Mouse (Mus musculus) v-Abl transformed pro-B cells (cell line): ENCODE results near the gene Clcnka.

Experiments used
- in situ Hi-C, 2 experiments: fragments of 400-800 bp; cut with MboI; formaldehyde crosslinking; loops; one replicate each; pipeline ENCODE4 v1.15.1; 2025; ENCODE audit not compliant: unreplicated experiment in 2 of 2

The Clcnka gene

DNA sequence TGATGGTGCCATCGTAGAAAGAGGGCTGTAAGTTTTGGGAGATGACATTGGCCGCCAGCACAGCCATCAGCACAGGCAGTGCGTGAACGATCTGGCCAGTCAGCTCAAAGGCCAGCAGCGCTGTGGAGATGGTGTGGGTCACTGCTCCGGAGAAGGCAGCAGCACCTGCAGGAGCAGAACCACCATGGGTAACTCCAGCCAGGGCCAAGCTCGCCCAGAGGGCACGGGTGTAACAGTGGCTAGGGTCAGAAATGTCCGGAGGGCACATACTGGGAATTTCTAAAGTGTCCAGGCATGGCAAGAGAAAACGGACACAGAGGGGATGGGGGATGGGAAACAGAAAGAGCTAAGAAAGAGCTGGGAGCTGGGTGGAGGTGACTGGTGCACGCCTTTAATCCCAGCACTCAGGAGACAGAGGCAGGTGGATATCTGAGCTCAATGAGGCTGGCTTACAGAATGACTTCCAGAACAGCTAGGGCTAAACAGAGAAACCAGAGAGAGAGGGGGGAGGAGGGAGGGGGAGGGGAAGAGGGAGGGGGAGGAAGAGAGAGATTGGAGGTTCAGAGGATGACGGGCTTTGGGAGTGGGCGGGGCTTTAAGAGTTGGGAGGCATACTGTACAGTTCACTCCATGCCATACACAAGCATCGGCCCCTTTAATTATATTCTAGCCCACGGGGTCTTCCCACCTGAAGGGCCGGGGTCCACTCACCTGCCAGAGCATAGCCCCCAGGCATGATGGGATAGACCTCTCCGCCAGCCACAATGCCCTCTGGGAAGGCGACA lies 9.0 kb downstream of the Clcnka start:
- in situ Hi-C loops = loop anchor here in 1 of 2 experiments (25.0 kb wide), 1 partner anchor 748 kb away; no protein-coding TSS in a partner anchor

DNA sequence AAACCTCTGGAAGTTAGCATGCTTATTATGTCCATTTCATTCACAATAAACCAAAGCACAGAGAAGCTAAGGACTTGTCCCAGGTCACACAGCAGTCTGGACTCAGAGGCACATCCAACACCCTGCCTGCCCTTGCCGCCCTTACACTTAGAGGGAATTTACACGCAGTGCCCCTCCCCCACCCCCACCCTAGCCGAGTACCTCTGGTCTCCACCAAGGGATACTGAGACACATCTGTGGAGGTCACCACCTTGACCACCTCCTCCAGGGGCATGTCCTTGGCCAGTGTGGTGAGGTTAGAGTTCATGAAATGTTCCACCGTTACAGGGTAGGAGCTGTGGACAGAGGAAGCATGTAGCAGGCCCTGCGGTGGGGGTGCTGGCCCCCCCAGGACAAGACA lies 10.6 kb downstream of the Clcnka start:
- in situ Hi-C loops = loop anchor here in 1 of 2 experiments (25.0 kb wide), 1 partner anchor 749 kb away; no protein-coding TSS in a partner anchor

DNA sequence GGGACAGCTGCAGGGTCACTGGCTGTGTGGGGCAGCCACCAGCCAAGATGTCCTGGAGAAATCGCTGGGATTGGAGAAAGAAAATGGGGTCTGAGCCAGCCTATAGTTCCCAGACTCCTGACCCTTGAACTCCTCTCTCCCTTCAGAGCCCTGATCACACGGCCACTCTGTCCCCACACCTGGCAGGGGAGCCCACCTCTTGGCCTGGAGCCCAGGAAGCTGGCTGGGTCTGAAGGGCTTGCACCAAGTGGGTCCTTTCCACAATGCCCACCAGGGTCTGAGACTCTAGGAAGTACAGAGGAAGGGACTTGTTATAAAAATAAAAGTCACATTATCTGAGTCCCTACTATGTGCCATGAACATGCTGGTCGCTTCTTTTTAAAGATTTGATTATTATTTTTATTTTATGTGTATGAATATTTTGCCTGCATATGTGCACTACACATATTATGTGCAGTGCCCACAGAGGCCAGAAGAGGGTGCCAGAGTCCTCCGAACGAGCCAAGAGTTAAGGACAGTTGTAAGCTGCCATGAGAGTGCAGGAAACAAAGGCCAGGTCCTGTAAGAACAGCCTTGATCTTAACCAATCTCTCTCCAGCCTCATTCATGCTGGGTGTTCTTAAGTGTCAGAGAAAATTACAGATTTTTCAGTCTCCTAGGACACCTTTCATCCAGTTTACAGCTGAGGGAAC lies 11.3 kb downstream of the Clcnka start:
- in situ Hi-C loops = loop anchor here in 1 of 2 experiments (25.0 kb wide), 1 partner anchor 750 kb away; no protein-coding TSS in a partner anchor

DNA sequence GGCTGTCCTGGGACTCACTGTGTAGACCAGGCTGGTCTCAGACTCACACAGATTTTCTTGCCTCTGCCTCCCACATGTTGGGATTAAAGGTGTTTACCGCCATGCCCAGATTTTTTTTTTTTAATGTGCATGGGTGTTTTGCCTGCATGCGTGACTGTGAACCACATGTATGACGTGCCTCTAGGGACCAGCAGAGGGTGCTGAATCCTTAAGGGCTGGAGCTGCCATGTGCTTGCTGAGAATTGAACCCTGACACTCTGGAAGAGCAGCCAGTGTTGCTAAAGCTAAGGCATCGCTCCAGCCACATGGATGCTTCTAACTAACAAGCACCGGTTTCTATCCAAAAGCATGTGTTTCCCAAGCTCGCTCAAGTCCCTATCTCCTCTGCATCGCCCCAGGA lies 12.4 kb downstream of the Clcnka start:
- in situ Hi-C loops = loop anchor here in 1 of 2 experiments (25.0 kb wide), 1 partner anchor 751 kb away; no protein-coding TSS in a partner anchor

DNA sequence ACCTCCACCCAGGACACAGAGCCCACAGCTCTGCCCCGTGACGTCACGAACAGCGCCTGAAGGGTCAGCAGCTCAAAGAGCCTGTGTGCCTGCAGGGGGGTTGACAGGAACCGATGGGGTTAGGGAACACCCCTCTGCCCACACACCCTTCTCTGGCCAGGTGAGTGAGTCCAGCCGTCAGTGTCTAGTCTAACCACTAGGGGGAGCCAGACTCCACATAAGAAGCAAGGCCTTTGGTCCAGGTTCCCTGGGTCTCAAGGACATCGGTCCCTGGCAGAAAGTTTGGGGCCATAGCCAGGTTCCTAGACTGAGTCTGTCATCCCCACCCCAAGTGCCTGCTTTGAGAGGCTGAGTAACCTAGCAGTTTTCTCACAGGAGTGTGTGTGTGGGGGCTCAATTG lies 13.2 kb downstream of the Clcnka start:
- in situ Hi-C loops = loop anchor here in 1 of 2 experiments (25.0 kb wide), 1 partner anchor 752 kb away; no protein-coding TSS in a partner anchor

DNA sequence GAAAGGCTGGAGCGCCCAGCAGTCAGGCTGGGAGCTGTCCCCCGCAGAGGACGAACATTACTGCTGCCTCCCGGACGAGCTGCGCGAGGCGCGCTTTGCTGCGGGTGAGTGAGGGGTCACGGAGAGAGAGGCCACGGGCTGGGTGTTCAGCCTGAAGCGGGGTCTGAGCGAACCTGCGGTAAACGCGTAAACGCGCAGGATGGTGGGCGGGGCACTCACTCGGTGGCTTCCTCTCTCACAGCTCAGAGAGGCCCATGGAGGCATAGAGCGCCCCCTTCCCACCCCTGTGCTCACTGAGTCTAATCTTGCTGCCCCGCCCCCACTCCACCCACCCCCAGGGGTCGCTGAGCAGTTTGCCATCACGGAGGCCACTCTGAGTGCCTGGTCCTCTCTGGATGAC lies 16.1 kb downstream of the Clcnka start:
- in situ Hi-C loops = loop anchor here in 1 of 2 experiments (25.0 kb wide), 1 partner anchor 755 kb away; no protein-coding TSS in a partner anchor

DNA sequence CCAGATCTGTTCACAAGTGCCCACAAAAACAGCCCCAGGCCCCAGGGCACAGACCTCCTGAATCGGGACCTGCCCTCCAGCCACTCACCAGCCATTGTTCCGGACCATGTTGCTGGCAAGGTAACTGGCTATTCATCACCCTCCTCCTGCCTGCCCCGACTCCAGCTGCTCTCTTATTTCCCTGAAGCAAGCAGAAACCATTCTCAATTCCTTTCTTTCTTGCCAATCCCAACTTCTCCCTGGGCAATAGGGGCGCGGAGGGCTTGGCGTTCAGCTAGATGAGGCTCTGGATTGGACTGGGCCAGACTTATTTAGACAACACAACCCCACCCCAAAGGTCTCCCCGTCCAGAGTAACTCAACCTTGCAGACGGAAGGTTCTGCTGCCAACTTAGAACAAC lies 18.9 kb downstream of the Clcnka start:
- in situ Hi-C loops = loop anchor here in 1 of 2 experiments (25.0 kb wide), 1 partner anchor 758 kb away; no protein-coding TSS in a partner anchor

DNA sequence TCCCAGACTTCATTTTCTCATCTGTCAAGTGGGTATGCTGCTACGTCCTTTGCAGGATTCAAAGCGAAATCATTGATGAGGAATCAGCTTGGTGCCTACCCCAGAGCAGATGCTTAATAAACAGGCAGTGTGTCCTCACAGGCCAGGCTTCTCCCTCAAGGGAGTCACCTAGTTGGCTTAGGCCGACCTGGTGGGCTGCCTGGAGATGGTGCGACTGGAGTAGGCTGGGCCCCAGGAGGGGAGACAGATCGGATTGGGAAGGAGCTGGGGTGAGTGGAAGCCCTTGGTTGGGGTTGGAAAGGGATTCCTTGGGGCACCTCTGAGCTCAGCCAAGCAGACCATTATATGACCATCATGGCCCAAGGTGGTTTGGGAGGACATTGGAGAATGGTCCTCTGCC lies 26.1 kb downstream of the Clcnka start:
- in situ Hi-C loops = no loop called here

DNA sequence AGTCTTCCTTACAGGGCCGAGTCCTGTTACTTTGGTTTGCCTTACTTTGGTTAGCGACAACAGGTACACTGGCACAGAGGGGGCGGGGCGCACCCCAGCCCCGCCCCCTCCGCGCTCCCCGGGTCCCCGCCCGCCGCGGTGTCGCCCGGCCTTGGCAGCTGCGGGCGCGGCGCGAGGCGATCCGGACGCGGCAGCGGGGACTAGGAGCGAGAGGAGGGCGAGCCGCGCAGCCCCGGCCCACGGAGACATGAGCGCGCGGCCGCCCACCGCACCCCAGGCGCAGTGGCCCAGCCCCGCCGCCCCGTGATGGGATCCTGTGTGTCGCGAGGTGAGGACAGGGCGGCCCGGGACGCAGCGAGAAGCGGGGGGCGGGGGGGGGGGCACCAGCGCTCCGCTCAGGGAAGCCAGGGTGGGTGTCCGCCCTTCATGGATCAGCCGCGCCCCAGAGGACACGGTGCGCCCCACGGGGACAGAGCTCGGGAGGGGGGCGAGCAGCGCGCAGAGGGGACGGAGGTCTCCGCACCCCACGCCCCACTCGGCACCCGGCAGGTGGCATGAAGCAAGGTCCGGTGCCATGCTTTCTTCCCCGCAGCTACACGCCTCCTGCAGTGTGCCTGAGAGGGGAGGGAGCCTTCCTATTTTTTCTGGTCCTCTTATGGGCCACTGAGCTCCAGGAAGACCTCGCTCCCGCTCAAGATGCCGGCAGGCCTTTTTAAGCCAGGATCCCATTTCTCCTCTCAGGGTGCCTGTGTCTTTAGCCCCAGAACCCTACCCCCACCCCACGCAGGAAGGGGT lies 30.3 kb downstream of the Clcnka start, which contains the start of gene Fam131c:
Gene Fam131c (plus strand): TSS at position 224 of the 795 bp plus-strand sequence.
- in situ Hi-C loops = loop anchor here (10.0 kb wide), 2 partner anchors 223 to 273 kb away; partner anchors contain the start of gene Fbxo42 (in 1 of the 2)

DNA sequence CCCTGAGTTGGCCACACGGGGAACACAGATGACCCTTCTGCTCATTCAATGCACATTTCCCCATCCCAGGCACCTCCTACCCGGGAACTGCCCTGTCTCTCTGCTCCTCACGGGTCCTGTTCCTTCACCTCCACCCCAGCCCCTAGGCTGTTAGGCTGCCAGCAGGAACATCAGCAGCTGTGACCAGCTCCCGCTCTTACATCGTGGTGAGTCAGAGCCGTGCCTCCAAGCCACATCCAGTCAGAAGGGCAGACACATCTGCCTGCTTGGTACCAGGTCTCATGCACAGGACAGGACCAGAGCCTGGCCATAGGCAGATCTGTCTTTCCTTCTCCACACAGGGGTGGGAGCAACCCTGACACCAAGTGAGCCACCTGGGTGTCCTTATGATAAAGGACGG lies 32.6 kb downstream of the Clcnka start:
- in situ Hi-C loops = loop anchor here (10.0 kb wide), 2 partner anchors 221 to 271 kb away; partner anchors contain the start of gene Fbxo42 (in 1 of the 2)

DNA sequence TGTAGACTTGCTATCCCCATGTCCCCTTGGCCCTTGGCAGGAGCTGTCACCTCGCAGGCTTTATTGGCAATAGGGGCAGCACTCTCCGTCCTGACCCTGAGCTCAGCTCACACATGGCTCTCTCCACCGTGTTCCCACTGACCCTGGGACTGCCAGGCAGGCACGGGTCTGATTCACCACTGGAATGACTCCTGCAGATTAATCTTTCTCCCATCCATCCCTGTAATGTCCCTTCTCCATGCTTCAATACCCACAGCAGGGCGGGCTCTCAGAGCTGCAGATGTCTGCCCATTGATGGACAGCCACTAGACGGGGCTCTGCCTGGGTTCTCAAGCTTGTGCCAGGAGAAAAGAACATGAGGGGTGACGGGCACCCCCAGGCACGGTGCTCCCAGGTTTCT lies 33.4 kb downstream of the Clcnka start:
- in situ Hi-C loops = loop anchor here (10.0 kb wide), 2 partner anchors 220 to 270 kb away; partner anchors contain the start of gene Fbxo42 (in 1 of the 2)

DNA sequence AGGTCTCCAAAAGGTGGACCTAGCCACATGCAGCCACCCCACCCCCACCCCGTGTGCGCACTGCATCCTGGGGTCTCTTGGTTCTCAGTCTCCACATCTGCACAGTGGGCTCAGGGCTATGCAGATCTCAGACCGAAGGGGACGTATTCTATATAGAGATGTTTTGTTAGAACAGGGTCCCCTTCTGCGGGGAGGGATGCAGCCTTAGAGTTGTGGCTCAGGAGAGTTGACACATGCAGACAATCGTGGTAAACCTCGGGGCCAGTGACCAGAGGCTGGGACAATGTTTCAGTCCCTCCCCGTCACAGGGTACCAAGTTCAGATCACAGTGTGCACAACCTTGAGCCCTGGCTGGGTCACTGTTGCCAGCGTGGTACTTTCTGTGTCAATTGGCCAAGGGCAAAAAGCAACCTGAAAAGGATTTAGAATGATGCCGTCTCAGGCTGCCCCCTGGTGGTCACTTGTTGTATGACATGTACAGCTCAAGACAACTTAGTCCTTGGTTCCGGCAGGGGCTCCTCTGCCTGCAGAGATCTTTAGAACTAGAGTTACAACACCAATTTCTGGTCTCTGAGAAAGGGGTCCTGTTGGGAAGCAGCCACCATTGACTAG lies 35.5 kb downstream of the Clcnka start:
- in situ Hi-C loops = loop anchor here (5.0 to 10.0 kb wide), 4 partner anchors 86 to 268 kb away; partner anchors contain the start of genes Fbxo42 (in 1 of the 2) and Szrd1 (in 1 of the 2)

DNA sequence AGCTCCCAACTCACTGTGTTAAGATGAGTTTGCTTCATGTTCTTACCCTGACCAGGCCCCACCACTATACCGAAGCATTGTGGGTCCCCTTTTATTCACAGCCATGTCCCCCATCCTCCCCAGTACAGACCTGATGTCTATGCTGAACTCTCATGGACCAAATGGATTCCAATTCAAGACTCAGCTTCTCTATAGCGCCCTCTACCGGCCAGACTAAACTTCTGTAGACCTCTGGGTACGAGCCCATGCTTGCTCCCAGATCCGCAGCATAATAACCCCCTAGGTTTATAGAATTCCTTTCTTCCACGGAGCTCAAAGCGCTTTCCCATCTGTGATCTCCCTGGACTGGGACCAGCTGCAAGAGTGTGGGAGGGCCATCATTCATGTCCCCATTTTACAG lies 37.7 kb downstream of the Clcnka start:
- in situ Hi-C loops = loop anchor here (5.0 to 10.0 kb wide), 4 partner anchors 84 to 266 kb away; partner anchors contain the start of genes Fbxo42 (in 1 of the 2) and Szrd1 (in 1 of the 2)

DNA sequence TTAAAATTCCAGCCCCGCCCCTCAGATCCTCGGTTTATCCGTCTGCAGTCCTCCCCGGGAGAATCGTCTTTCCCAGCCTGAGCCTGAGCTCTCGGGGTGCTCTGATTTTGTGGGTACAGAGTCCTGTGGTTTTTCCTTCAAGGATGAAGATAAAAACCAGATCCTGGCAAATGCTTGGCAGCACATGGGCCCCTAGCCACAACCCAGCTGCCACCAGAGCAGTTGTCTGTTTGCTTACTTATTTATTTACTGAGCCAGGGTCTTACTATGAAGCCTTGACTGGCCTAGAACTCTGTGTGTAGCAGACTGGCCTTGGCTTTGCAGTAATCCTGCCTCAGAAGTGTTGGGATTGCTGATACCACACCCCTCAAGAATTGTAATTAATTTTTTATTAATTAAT lies 39.3 kb downstream of the Clcnka start:
- in situ Hi-C loops = no loop called here

DNA sequence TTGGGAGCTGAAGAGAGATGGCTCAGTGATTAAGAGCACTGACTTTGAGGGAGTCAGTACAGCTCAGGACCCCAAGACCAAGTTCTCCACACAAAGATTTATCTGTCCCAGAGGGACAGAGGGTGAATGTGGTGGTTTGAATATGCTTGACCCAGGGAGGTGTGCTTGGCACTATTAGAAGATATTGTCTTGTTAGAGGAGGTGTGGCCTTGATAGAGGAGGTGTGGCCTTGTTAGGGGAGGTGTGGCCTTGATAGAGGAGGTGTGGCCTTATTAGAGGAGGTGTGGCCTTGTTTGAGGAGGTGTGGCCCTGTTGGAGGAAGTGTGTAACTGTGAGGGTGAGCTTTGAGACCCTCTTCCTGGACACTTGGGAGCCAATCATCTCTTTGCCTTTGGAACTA lies 40.7 kb downstream of the Clcnka start:
- in situ Hi-C loops = no loop called here

DNA sequence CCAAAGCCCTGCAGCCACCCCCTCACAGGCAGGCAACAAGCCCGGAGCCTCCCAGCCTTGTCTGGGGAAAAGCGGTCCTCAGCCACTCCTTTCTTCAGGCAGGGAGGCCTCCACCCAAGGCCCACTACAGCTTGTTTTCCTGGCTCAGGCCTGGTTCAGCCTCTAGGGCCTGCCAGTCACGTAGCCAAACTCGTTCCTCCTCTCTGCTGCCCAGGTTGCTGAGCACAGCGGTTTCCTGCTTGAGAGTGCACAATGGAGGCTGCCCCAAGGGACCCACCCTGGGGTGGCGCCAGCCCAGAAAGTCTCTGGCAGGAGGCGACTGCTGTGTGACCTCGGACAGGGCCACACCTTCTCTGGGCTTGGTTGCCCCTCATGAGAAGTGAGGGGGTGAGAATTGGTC lies 44.7 kb downstream of the Clcnka start:
- in situ Hi-C loops = no loop called here

DNA sequence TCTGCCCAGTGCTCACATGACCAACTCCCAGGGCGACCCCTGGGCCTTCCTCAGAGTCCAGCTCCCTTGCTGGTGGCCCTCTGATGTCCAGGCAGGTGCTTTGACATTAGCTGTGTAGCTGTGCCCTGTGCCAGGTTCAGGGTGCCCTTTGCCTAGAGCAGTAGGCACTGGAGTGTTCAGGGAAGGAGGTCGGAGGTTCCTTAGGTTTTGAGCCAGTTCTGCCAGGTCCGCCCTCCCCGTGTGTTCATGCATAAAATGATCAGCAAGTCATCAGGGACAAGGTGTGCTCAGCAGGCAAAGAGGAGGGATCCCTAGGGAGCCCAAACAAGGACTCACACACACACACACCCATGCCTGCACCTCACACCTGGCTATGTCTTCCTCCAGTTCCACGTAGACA lies 45.5 kb downstream of the Clcnka start:
- in situ Hi-C loops = no loop called here

DNA sequence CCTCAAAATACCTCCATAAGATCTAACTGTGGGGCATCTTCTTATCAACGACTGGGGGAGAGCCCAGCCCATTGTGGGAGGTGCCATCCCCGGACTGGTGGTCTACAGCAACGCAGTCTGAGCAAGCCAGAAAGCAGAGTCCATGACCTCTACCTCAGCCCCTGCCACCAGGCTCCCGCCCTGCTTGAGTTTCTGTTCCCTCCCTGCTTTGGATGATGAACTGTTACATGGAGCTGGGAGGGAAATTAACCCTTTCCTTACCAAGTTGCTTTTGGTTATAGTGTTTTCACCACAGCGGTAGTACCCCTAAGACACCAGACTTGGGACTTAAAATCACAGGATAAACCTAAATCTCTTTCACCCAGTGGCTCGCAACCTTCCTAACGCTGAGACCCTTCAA lies 46.6 kb downstream of the Clcnka start:
- in situ Hi-C loops = no loop called here

DNA sequence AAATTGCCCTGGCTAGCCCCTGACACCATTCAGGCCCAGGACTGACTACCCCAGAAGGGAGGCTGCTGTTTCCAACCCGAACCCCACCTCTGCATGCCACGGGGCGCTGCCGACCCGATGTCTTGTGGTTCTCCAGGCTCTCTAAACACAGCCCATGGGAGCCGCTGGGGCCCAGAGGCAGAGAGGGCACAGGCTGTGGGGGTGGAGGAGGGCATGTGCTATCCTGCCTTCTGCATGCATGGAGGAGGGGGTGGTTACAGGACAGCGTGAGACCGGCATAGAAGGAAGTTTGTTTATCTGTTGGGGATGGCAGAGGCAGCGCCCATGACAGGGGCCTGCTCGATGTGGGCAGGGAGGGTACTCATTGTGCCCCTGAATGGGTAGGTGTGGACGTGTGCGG lies 48.5 kb downstream of the Clcnka start:
- in situ Hi-C loops = no loop called here

DNA sequence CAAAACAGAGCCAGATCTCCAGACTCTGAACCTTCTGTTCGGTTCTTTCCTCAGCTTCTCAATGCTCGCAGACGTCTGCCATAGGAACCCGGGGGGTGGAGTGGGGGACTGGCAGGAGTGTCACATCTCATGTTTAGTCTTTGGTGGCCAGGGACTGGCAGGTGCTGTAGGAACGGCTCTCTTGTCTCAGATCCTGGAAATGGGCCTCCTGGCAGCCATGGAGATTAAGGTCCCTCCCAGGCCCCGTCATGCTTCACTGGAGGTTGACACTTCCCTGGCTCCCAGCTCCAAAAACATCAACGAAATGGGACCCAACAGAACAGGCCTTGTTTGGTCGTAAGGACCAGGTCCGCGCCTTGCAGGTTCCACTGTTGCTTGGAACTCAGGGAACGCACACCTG lies 49.9 kb downstream of the Clcnka start:
- in situ Hi-C loops = no loop called here
